Comparison of ENCODE assay signal across 8 mouse cellular contexts in the genomic region with DNA sequence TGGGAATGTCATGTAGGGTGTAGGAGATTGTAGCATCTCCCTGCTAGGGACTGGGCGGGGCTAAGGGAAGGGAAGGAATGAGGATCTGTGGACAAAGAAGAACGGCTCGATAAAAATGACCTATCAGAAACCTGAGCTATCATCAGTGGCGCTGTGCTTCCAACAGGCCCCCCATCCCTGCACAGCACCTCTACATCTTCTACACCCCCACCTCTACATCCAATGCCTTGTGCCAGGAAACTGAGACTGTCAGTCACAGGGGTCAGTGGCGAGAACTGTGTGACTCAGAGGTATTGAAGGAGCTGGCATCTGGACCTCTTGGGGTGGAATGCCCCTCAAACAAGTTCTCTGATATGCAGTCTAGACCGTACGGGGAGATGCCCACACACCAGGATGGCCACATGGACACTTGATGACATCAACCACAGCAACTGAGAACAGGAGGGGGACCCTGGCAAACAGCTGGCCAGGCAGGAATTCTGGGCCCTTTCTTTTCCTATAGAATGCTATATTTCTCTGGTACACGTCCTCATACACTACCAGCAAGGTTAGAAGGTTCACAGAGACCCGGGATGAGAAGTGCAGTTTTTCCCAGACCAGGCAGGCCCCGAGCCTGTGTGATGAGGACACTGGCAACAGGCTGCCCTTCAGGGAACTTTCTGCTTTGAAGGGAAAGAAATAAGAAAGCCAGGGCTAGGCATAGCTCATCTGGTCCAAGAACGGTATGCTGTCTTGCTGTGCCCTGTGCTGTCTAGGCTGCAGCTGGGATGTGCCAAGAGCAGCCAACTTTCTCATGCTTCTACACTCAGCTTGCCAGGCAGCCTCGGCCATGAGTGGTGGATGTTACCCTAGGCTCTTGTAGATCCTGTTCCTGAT. TPM values are rescaled to one million over a fixed set of nuclear protein-coding genes. Genes with fewer than 3 reads are reported as not detected.
DNase-seq lines count a peak whose midpoint lies in the region; ATAC-seq and TF ChIP-seq lines count a peak whose summit lies in the region.

No protein-coding gene starts in this region.

- ATAC-seq in kidney, postnatal 0 days (replicated peaks; ENCODE audit: low FRiP score, low read depth) = peak; percentile 6
- ATAC-seq in stomach, embryonic 15.5 days (ENCODE audit: insufficient read depth, low FRiP score, low read depth) = no peak

- 71% methylated on average over 12 of the region's 12 CpGs for WGBS in kidney, postnatal 0 days
- 71% methylated on average over 12 of the region's 12 CpGs for WGBS in stomach, embryonic 15.5 days

- H3K9ac ChIP-seq in kidney, postnatal 0 days (ENCODE audit: low read depth, low read length) = no peak overlapping the region
- no peak overlapping the region for H3K9ac ChIP-seq in stomach, embryonic 15.5 days

- intact Hi-C loops in gastrocnemius, adult 2 months (cut with DNase I) = no loop called here

- no peak for TF ChIP-seq POLR2A in testis, adult 2 months (IDR thresholded peaks at IDR 0.05; ENCODE audit: control insufficient read depth, low read depth, low read length)

- peak overlapping the region; percentile 58 for H3K27ac ChIP-seq in gastrocnemius, adult 2 months
- peak overlapping the region; percentile 76 for H3K27ac ChIP-seq in kidney, postnatal 0 days
- peak overlapping the region; percentile 45; the same call in 1 of the 2 replicates for H3K27ac ChIP-seq in testis, adult 2 months (ENCODE audit: control insufficient read depth, insufficient read depth, low read depth, low read length)
- H3K27ac ChIP-seq in stomach, embryonic 15.5 days = 0 out of 2 replicates have a peak overlapping the region, but pooled peaks have one; percentile 18

- peaks cover 36% of the 10 kb centered on the region for H3K4me1 ChIP-seq in kidney, postnatal 0 days (replicated peaks; ENCODE audit: insufficient read depth, low read length)
- H3K4me1 ChIP-seq in testis, adult 2 months (ENCODE audit: control insufficient read depth, insufficient read depth, low read length) = peaks cover 16% of the 10 kb centered on the region
- peaks cover 15% of the 10 kb centered on the region; the same call in 1 of the 2 replicates for H3K4me1 ChIP-seq in stomach, embryonic 15.5 days

- DNase-seq in gastrocnemius, adult 2 months = no peak
- DNase-seq in gastrocnemius, postnatal 25 days = no peak
- DNase-seq in kidney, postnatal 0 days (ENCODE audit: low spot score) = no peak
- no peak for DNase-seq in kidney, adult 9 months
- no peak for DNase-seq in testis, postnatal 10 days (ENCODE audit: low spot score)
- no peak for DNase-seq in spleen, adult 12 weeks (ENCODE audit: low spot score)

- no peak overlapping the region for H3K4me3 ChIP-seq in gastrocnemius, adult 2 months
- H3K4me3 ChIP-seq in kidney, postnatal 0 days (replicated peaks; ENCODE audit: low read depth, low read length) = no peak overlapping the region
- no peak overlapping the region for H3K4me3 ChIP-seq in testis, adult 2 months (ENCODE audit: control insufficient read depth, low read depth, low read length)
- no peak overlapping the region for H3K4me3 ChIP-seq in stomach, embryonic 15.5 days (replicated peaks)

- H3K4me2 ChIP-seq in kidney, postnatal 0 days (ENCODE audit: low read length) = no peak overlapping the region
- no peak overlapping the region for H3K4me2 ChIP-seq in stomach, embryonic 15.5 days

- H3K9me3 ChIP-seq in kidney, postnatal 0 days (replicated peaks; ENCODE audit: low read length) = no peaks in the 10 kb centered on the region
- H3K9me3 ChIP-seq in stomach, embryonic 15.5 days = no peaks in the 10 kb centered on the region

- no peaks in the 10 kb centered on the region for H3K27me3 ChIP-seq in kidney, postnatal 0 days (ENCODE audit: insufficient read depth, low read length)
- H3K27me3 ChIP-seq in testis, adult 2 months (ENCODE audit: control insufficient read depth, insufficient read depth, low read length) = no peaks in the 10 kb centered on the region
- H3K27me3 ChIP-seq in stomach, embryonic 15.5 days (replicated peaks) = no peaks in the 10 kb centered on the region

- no peak for TF ChIP-seq CTCF in gastrocnemius, adult 2 months (IDR thresholded peaks at IDR 0.05)
- TF ChIP-seq CTCF in kidney, postnatal 0 days (IDR thresholded peaks at IDR 0.05; ENCODE audit: low read depth) = no peak
- no peak for TF ChIP-seq CTCF in testis, adult 2 months (IDR thresholded peaks at IDR 0.05; ENCODE audit: control insufficient read depth, insufficient read depth, insufficient replicate concordance, low read depth, low read length)

- H3K36me3 ChIP-seq in kidney, postnatal 0 days (ENCODE audit: insufficient read depth, low read length) = no peaks in the 10 kb centered on the region
- H3K36me3 ChIP-seq in testis, adult 2 months (ENCODE audit: control insufficient read depth, insufficient read depth, low read length) = peaks cover 2% of the 10 kb centered on the region; the same call in 1 of the 2 replicates
- H3K36me3 ChIP-seq in stomach, embryonic 15.5 days = no peaks in the 10 kb centered on the region

RNA-seq across cellular contexts. Expression of gene Cerk, which starts 16.8 kb away (rescaled TPM):
- 1 to 10 TPM; 4.2 to 8.1 TPM for total RNA-seq in gastrocnemius, adult 2 months (2021)
- total RNA-seq in gastrocnemius, postnatal 25 days (2021) = 1 to 10 TPM; 4.6 to 4.9 TPM
- 9.4 and 10.6 TPM in 2 replicates for polyA plus RNA-seq in kidney, postnatal 0 days (2015; fragmentation: Nextera tagmentation; extraction: Ambion mirVana)
- 61.5 and 61.7 TPM in 2 replicates for polyA plus RNA-seq in testis, adult 2 months (2012; rRNA removed)
- 11.0 and 12.1 TPM in 2 replicates for polyA plus RNA-seq in stomach, embryonic 15.5 days (2015; fragmentation: Nextera tagmentation; extraction: Ambion mirVana)

RNA-seq across cellular contexts. Expression of gene Tbc1d22a, which starts 45.1 kb away (rescaled TPM):
- total RNA-seq in gastrocnemius, adult 2 months (2021) = 10 to 100 TPM; 12.4 to 16.3 TPM
- total RNA-seq in gastrocnemius, postnatal 25 days (2021) = 10 to 100 TPM; 12.0 to 13.2 TPM
- 12.7 and 14.0 TPM in 2 replicates for polyA plus RNA-seq in kidney, postnatal 0 days (2015; fragmentation: Nextera tagmentation; extraction: Ambion mirVana)
- 19.5 and 23.0 TPM in 2 replicates for polyA plus RNA-seq in testis, adult 2 months (2012; rRNA removed)
- 10.4 TPM in 2 replicates for polyA plus RNA-seq in stomach, embryonic 15.5 days (2015; fragmentation: Nextera tagmentation; extraction: Ambion mirVana)

Comparison
In these comparisons a context has a peak if more than half of its experiments do, and no peak if none do; other contexts are left out.
1. H3K27ac ChIP-seq: peak in every context shown above with its lines; median percentile 76 in kidney, postnatal 0 days; 58 in gastrocnemius, adult 2 months; 45 in testis, adult 2 months; 18 in stomach, embryonic 15.5 days.